ENCODE assay signal across 9 mouse cellular contexts in genomic region chr3:141931372-141932092, GRCm38 (mm10).
DNase-seq lines count a peak whose midpoint lies in the region; ATAC-seq lines count a peak whose summit lies in the region.
"Had no signal": no experiment of that assay in that cellular context is flagged by ENCODE, and none has a peak within 500 bp of the region (broad histone marks: within the 10 kb centered on the region; RNA-seq: fewer than 3 reads in every experiment).

No protein-coding gene starts in this region.

- peak; percentile 47 for ATAC-seq in forebrain, embryonic 15.5 days (replicated peaks)
- peak; percentile 42 for ATAC-seq in limb, embryonic 13.5 days (ENCODE audit: low FRiP score, low read depth)
- peak; percentile 71 for ATAC-seq in neural tube, embryonic 11.5 days (ENCODE audit: insufficient read depth, low FRiP score, low TSS enrichment)

- no peaks in the 10 kb centered on the region for H3K9me3 ChIP-seq in forebrain, embryonic 15.5 days
- H3K9me3 ChIP-seq in limb, embryonic 13.5 days, result no peaks in the 10 kb centered on the region
- H3K9me3 ChIP-seq in neural tube, embryonic 11.5 days (ENCODE audit: control insufficient read depth, low read length), result no peaks in the 10 kb centered on the region
- H3K9me3 ChIP-seq: liver, embryonic 15.5 days had no signal

- WGBS in forebrain, embryonic 15.5 days, result 3% methylated on average over 10 of the region's 10 CpGs
- WGBS in limb, embryonic 13.5 days, result 9% methylated on average over 10 of the region's 10 CpGs
- 4% methylated on average over 10 of the region's 10 CpGs for WGBS in neural tube, embryonic 11.5 days

- peak overlapping the region; percentile 42 for H3K4me2 ChIP-seq in forebrain, embryonic 15.5 days (replicated peaks)
- H3K4me2 ChIP-seq in limb, embryonic 13.5 days (replicated peaks), result peak overlapping the region; percentile 51
- peak overlapping the region; percentile 44 for H3K4me2 ChIP-seq in neural tube, embryonic 11.5 days (ENCODE audit: low read depth)
- H3K4me2 ChIP-seq: liver, embryonic 15.5 days had no signal

- peak; percentile 17 for DNase-seq in kidney, postnatal 14 days
- no peak for DNase-seq in kidney, adult 18-20 months
- peak; percentile 8 for DNase-seq in cerebellum, adult 9-11 months
- peak; percentile 73 for DNase-seq in neural tube, embryonic 11.5 days (ENCODE audit: low spot score)
- no peak for DNase-seq in urinary bladder, postnatal 25 days (ENCODE audit: low spot score)
- no peak for DNase-seq in adipocyte (ENCODE audit: low spot score)

- no peaks in the 10 kb centered on the region for H3K36me3 ChIP-seq in forebrain, embryonic 15.5 days
- no peaks in the 10 kb centered on the region for H3K36me3 ChIP-seq in limb, embryonic 13.5 days
- no peaks in the 10 kb centered on the region for H3K36me3 ChIP-seq in neural tube, embryonic 11.5 days (ENCODE audit: control insufficient read depth, insufficient read depth, low read length)
- H3K36me3 ChIP-seq: liver, embryonic 15.5 days had no signal

- H3K4me1 ChIP-seq in forebrain, embryonic 15.5 days, result peaks cover 54% of the 10 kb centered on the region
- H3K4me1 ChIP-seq in limb, embryonic 13.5 days, result peaks cover 27% of the 10 kb centered on the region
- peaks cover 36% of the 10 kb centered on the region for H3K4me1 ChIP-seq in neural tube, embryonic 11.5 days (ENCODE audit: control insufficient read depth, insufficient read depth, low read length)
- H3K4me1 ChIP-seq: liver, embryonic 15.5 days had no signal

- peak overlapping the region; percentile 64 for H3K27ac ChIP-seq in forebrain, embryonic 15.5 days (replicated peaks)
- no peak overlapping the region for H3K27ac ChIP-seq in limb, embryonic 13.5 days
- H3K27ac ChIP-seq in neural tube, embryonic 11.5 days (ENCODE audit: low read depth, low read length), result peak overlapping the region; percentile 78
- H3K27ac ChIP-seq: liver, embryonic 15.5 days had no signal

- H3K9ac ChIP-seq in forebrain, embryonic 15.5 days (replicated peaks), result peak overlapping the region; percentile 31
- no peak overlapping the region; the same call in 1 of the 2 replicates for H3K9ac ChIP-seq in limb, embryonic 13.5 days
- H3K9ac ChIP-seq in neural tube, embryonic 11.5 days (ENCODE audit: low read length), result peak overlapping the region; percentile 56
- H3K9ac ChIP-seq: liver, embryonic 15.5 days had no signal

- no peaks in the 10 kb centered on the region for H3K27me3 ChIP-seq in forebrain, embryonic 15.5 days
- peaks cover 24% of the 10 kb centered on the region for H3K27me3 ChIP-seq in limb, embryonic 13.5 days
- no peaks in the 10 kb centered on the region for H3K27me3 ChIP-seq in neural tube, embryonic 11.5 days (ENCODE audit: control insufficient read depth, insufficient read depth, low read length)
- H3K27me3 ChIP-seq: liver, embryonic 15.5 days had no signal

- H3K4me3 ChIP-seq in forebrain, embryonic 15.5 days, result peak overlapping the region; percentile 20
- H3K4me3 ChIP-seq in limb, embryonic 13.5 days, result peak overlapping the region; percentile 20
- H3K4me3 ChIP-seq in neural tube, embryonic 11.5 days (ENCODE audit: low read depth, low read length), result peak overlapping the region; percentile 25
- H3K4me3 ChIP-seq: liver, embryonic 15.5 days had no signal

Comparison
In these comparisons a context has a peak if more than half of its experiments do, and no peak if none do; other contexts are left out.
1. DNase-seq: peak in kidney, postnatal 14 days (single experiment), cerebellum, adult 9-11 months (single experiment) and neural tube, embryonic 11.5 days (single experiment); none in kidney, adult 18-20 months (single experiment), urinary bladder, postnatal 25 days (single experiment) and adipocyte (single experiment).
2. Peak in every context shown above with its lines, with median percentiles within 50 percentile points of each other: ATAC-seq, H3K4me2 ChIP-seq and H3K4me3 ChIP-seq.